Mouse (Mus musculus) thymus, postnatal 10 days (tissue): ENCODE data around the gene C1qbp.
A peak's percentile ranks its signal among the peaks of the same experiment; 100 is the strongest.

Experiments
- DNase-seq, 2 experiments: peaks; one replicate each; pipeline ENCODE4 v3.0.0; 2021; ENCODE audit warnings: low spot score in 2 of 2

C1qbp gene

DNA sequence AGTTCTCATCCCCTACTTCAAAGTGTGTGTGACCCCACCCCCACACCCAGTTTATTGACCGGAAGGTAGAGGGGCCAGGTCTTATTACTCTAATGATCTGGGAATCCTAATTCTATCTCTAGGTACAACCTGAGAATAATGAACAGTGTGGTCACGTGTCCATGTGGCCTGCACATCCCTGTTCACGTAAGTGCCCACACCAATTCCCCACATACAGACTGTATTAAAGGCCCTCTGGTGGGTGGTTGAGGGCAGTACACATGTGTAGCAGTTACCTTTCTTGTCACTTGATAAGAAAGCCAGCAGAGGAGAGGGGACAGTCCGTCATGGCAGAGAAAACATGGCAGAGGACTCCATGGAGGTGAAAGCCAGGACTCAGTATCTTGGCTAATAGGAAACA is 8.9 kb downstream of the C1qbp start:
- no peak for DNase-seq

GRCm38 (mm10) chr11:70972586-70972985 is 10.2 kb downstream of the C1qbp start:
- no peak for DNase-seq

GRCm38 (mm10) chr11:70970560-70971540 is 12.0 kb downstream of the C1qbp start:
- DNase-seq = no peak

- peak; percentile 88 to 91 for DNase-seq
Observed at GRCm38 (mm10) chr11:70969821-70970559, 12.8 kb downstream of the C1qbp start, which contains the start of the genes Nup88 and Rpain. TSS of gene Nup88 (minus strand) at chr11:70969973. TSS of gene Rpain (plus strand) at chr11:70970213.

- DNase-seq = no peak
Observed at GRCm38 (mm10) chr11:70969271-70969794, 13.5 kb downstream of the C1qbp start.

GRCm38 (mm10) chr11:70964222-70964907 is 18.5 kb downstream of the C1qbp start:
- no peak for DNase-seq

DNA sequence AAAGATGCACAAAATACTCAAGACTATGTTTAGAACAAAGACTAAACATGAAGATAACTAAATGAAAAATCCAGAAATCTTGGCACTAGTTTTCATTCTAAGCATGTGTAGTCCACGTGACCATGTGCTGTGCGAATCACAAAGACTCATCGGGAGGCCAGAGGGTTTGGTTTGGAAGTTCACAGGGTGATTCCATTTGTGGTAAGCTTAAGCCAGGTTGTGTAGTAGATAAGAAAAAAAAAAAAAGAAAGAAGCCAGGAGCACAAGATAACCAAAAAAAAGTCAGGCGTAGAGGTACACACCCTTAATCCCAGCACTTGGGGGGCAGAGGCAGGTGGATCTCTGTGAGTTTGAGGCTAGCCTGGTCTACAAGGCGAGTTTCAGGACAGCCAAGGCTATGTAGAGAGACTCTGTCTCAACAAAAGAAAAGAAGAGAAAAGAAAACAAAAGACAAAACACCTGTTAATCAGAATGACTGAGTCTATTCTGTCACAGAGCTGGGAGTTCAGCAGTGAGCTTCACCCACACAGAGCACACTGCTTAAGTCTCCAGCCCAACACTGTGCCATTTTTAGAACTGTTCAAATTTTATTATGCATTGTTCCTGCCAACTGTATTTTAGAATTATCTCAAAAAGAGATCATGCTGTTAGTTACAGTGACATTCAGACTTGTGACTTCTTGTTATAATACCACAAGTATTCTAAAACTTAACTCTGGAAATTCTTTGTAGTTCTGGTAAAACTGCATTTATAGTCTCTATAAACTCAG is 21.9 kb downstream of the C1qbp start:
- DNase-seq = no peak

GRCm38 (mm10) chr11:70954711-70955110 is 28.1 kb downstream of the C1qbp start:
- DNase-seq = no peak

DNA sequence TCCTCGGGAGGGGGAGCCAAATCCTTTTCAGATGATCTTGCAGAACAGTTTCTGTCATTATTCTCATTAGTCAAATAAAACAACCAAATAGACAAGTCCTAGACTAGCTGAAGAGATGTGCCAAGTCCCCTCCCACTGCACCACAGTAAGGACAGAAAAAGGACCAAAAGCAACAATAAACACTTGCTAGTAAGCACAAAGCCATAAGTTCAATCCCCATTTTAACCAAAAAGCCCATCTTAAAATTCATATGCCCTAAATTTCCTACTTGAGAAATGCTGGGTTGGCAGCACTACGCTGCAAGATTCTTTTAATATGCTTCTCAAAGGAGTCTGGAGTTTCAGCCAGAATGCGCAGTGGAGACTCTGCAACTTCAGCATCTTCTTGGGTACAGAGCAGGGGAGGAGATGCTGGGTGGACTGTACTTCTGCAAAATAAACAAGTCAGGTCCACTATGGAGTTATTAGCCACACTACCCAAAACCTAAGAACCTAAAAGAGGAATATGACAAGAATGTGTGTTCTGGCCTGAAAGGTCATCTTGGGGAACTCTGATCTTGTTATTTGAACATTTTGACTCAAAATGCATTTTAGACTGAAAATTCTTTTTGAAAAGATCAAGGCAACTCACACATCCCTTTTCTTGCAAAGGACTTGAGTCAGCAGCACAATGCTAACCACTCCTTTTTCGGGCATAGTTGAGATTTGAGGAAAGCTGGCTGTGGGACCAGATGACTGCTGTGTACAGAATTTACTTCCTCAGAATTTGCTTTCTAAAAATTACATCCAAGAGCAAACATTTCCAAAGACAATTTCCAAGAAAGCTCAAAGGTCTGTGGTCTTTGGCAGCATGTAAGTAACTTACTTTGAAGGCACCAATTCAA is 37.6 kb downstream of the C1qbp start:
- DNase-seq = no peak

DNA sequence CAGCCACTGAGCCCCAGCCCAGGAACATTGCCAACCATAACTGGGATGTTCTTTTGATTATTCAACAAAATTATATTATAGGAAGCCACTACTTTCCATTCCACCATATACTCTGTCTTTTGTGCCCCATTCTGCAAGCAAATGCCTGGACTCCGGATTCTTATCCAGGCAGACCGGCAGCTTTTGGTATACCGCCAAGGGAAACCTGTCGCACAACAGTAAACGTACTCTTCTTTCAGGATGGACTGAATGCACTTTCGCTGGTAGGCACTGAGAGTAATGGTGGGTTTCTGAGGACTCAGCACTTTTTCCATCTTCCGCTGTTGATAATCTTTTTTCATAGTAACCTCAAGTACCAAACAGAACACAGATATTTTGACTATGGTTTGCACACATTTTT is 39.2 kb downstream of the C1qbp start:
- no peak for DNase-seq

DNA sequence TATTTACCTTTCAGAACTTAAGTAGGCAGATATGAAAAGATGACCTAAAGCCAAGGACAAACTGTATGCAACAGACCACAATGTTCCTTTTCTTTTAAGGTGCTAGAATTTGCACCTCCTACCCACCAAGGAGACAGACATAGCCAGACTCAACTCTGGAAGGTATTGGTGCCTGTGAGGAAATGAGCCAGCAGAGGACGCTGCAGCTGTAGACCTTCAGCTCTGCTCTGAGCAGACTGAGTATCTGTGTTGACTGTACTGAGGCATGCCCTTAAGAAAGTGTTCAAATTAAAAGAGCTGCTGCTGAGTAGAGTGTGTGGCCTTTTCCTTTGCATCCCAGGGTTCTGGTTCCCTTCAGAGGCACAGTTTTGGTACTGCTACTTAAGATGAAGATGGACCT is 40.2 kb downstream of the C1qbp start:
- DNase-seq = no peak

DNA sequence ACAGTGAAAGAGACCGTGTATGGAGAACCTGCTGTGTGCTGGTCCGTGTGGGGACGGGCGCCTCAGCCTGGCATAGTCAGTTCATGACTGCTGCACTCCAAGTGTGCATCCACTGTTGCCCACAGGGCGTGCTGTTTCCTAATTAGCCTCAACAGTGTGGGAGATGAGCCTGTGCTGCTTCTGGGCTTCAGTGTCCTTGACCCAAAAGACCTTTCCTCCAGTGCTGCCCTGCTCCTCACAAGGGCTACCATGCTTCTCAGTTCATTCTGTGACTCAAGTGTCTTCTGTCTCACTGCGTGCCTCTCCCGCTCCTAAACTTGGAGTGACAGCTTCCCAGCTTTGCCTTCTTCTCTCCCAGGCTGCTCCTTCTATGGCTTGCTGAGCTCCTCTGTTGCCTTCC is 47.5 kb downstream of the C1qbp start:
- no peak for DNase-seq

DNA sequence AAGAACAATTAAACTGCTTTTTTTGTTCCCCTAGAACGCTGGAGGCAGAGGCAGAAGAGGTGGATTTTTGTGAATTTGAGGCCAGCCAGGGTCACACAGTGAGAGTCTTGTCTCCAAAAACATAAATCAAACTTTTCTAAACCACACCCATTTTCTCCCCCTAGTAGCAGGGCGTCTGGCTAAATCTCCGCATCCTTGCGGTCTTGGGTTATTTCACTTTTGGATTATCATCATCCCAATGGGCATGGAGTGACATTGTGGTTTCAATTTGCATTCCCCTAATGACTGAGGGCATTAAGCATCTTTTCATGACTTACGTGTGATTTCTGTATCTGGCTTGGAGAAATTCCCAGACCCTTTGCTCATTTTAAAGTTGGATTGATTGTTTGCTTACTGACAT is 51.4 kb downstream of the C1qbp start:
- no peak for DNase-seq
